Mouse (Mus musculus) heart, postnatal 0 days (tissue): ENCODE measurements around the gene Ano6. TPM values are rescaled to one million over a fixed set of nuclear protein-coding genes. Genes with fewer than 3 reads are reported as not detected.

ENCODE experiments used
- ATAC-seq: fragments of 200-750 bp; cut with Nextera tagmentation; 2 replicates; pipeline ENCODE4 v1.8.0; 2017; ENCODE audit warnings: low read depth, moderate number of reproducible peaks, moderate library complexity; ENCODE audit not compliant: insufficient read depth
- DNase-seq: peaks from one replicate; pipeline ENCODE4 v3.0.0-alpha.2; 2016; ENCODE audit warnings: low spot score
- H3K27ac ChIP-seq: fragments of 300-500 bp; sonication (generic); 2 replicates; pipeline ENCODE4 v1.5.1; 2014; ENCODE audit warnings: low read depth, mild to moderate bottlenecking
- H3K27me3 ChIP-seq: fragments of 300-500 bp; sonication (generic); 2 replicates; pipeline ENCODE4 v1.6.1; 2014; ENCODE audit warnings: low read length, mixed read lengths; ENCODE audit not compliant: control insufficient read depth, insufficient read depth
- H3K36me3 ChIP-seq: fragments of 300-500 bp; sonication (generic); replicated peaks from 2 replicates; pipeline ENCODE4 v1.6.1; 2014; ENCODE audit warnings: low read length, mixed read lengths; ENCODE audit not compliant: control insufficient read depth, insufficient read depth
- H3K4me1 ChIP-seq: fragments of 300-500 bp; sonication (generic); 2 replicates; pipeline ENCODE4 v1.6.1; 2014; ENCODE audit warnings: antibody characterized with exemption; ENCODE audit not compliant: control insufficient read depth, insufficient read depth
- H3K4me2 ChIP-seq: fragments of 300-500 bp; sonication (generic); 2 replicates; pipeline ENCODE4 v1.6.1; 2014; ENCODE audit warnings: low read depth, mild to moderate bottlenecking, low read length, moderate library complexity
- H3K4me3 ChIP-seq: fragments of 300-500 bp; sonication (generic); 2 replicates; pipeline ENCODE4 v1.5.1; 2014; ENCODE audit warnings: low read depth, low read length
- H3K9ac ChIP-seq: fragments of 300-500 bp; sonication (generic); replicated peaks from 2 replicates; pipeline ENCODE4 v1.6.1; 2014; ENCODE audit warnings: low read depth, low read length, mixed read lengths
- H3K9me3 ChIP-seq: fragments of 300-500 bp; sonication (generic); replicated peaks from 2 replicates; pipeline ENCODE4 v1.6.1; 2016; ENCODE audit warnings: low read length; ENCODE audit not compliant: control insufficient read depth
- CTCF ChIP-seq: IDR thresholded peaks from 2 replicates; pipeline ENCODE4 v1.5.1; 2016; ENCODE audit warnings: antibody characterized with exemption, control low read depth, low read depth
- EP300 ChIP-seq: IDR thresholded peaks from 2 replicates; pipeline ENCODE4 v1.6.1; 2016; ENCODE audit warnings: antibody characterized with exemption, low read depth
- WGBS: fragments of 180-500 bp; shearing (Covaris S2); extraction: QIAGEN DNeasy Blood & Tissue Kit; methylation state at CpG from one replicate; pipeline ENCODE4 v1.1.7; 2014; 5-methylcytosine and 5-hydroxymethylcytosine counted together
- polyA plus RNA-seq: library from polyadenylated mRNA; unstranded; fragments of >200 nt; fragmentation: Nextera tagmentation; extraction: Ambion mirVana; gene quantifications from 2 replicates; pipeline ENCODE4 v1.2.1, GENCODE M21; 2015
- total RNA-seq: library from RNA; depleted of rRNA; stranded (reverse); fragments of >200 nt; gene quantifications from 2 replicates; pipeline ENCODE4 v1.2.3, GENCODE M21; 2014; ENCODE audit warnings: low replicate concordance

Ano6 gene
- total and polyA plus RNA-seq, 2 experiments from 2014 or later: 14.2 to 26.5 TPM

- Histone ChIP-seq H3K9me3 (no peaks in the 10 kb centered on the region), H3K4me1 (peaks cover 43% of the 10 kb centered on the region), H3K27ac (no peak overlapping the region), H3K9ac (no peak overlapping the region), H3K4me3 (no peak overlapping the region), H3K4me2 (no peak overlapping the region), H3K36me3 (no peaks in the 10 kb centered on the region), H3K27me3 (no peaks in the 10 kb centered on the region)
- ATAC-seq: no peak
- DNase-seq: no peak
- TF ChIP-seq EP300 (no peak), CTCF (no peak)
- 90% methylated on average over 5 of the region's 5 CpGs for WGBS
These were observed 9.0 kb downstream of the Ano6 start for GRCm38 (mm10) chr15:95799632-95800031.

DNA sequence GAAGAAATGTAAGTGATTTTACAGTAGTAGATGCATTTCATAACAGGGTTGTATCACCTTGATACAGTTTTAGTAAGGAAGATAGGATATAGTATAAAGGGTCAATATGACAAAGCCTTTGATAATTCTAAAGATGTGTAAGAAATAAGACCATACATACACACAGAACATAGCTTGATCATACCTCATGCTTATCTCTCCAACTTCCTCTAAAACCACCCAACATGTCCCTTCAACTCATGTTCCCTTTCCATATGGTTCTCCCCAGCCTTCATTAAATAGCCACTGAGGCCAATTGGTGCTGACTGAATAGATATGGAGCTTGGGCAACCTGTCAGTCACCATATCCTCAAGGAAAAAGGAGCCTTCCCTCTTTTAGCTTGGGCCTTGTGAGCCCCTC lies 9.4 kb downstream of the Ano6 start:
- H3K4me2 ChIP-seq: no peak overlapping the region
- H3K36me3 ChIP-seq: no peaks in the 10 kb centered on the region
- DNase-seq: no peak
- H3K27ac ChIP-seq: no peak overlapping the region
- no peak overlapping the region for H3K9ac ChIP-seq
- H3K4me3 ChIP-seq: no peak overlapping the region
- no peak for ATAC-seq
- peaks cover 44% of the 10 kb centered on the region for H3K4me1 ChIP-seq
- TF ChIP-seq EP300: no peak
- no peaks in the 10 kb centered on the region for H3K9me3 ChIP-seq
- no peaks in the 10 kb centered on the region for H3K27me3 ChIP-seq

- no peaks in the 10 kb centered on the region for H3K9me3 ChIP-seq
- H3K4me3 ChIP-seq: no peak overlapping the region
- DNase-seq (no peak), ATAC-seq (no peak)
- no peaks in the 10 kb centered on the region for H3K36me3 ChIP-seq
- H3K4me1 ChIP-seq: peaks cover 45% of the 10 kb centered on the region
- 82% methylated on average over 21 of the region's 21 CpGs for WGBS
- H3K4me2 ChIP-seq: no peak overlapping the region
- H3K27ac ChIP-seq: no peak overlapping the region
- H3K27me3 ChIP-seq: no peaks in the 10 kb centered on the region
- no peak for TF ChIP-seq EP300
- TF ChIP-seq CTCF: no peak
- H3K9ac ChIP-seq: no peak overlapping the region
These were observed 10.8 kb downstream of the Ano6 start for GRCm38 (mm10) chr15:95801261-95801979.

DNA sequence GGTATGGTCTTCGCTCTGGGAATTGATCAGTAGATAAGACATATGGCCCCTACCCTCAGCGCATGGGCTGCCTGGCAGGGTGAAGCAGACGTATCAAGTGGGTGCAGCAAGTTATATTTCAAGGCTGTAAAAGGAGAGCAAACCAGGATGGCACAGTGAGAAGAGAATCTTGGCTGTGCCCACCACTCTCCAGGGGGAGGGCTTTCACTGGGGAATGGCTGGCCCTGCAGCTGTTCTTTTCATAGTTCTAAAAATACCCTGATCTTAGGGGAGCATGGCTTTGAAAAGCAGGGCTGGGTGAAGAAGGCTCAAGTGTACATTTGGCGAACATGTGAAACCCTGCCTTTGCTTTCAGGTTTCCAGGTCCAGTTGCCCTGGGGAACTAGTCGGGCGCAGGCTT lies 11.5 kb downstream of the Ano6 start:
- TF ChIP-seq CTCF (no peak), EP300 (no peak)
- WGBS: 54% methylated on average over 6 of the region's 6 CpGs
- H3K4me2 ChIP-seq: peak overlapping the region; percentile 22; the same call in 1 of the 2 replicates
- H3K27ac ChIP-seq: peak overlapping the region; percentile 36
- DNase-seq (no peak), ATAC-seq (no peak)
- H3K4me1 ChIP-seq: peaks cover 43% of the 10 kb centered on the region
- H3K27me3 ChIP-seq: no peaks in the 10 kb centered on the region
- H3K4me3 ChIP-seq: no peak overlapping the region
- H3K9ac ChIP-seq: no peak overlapping the region; the same call in 1 of the 2 replicates
- no peaks in the 10 kb centered on the region for H3K9me3 ChIP-seq
- no peaks in the 10 kb centered on the region for H3K36me3 ChIP-seq

DNA sequence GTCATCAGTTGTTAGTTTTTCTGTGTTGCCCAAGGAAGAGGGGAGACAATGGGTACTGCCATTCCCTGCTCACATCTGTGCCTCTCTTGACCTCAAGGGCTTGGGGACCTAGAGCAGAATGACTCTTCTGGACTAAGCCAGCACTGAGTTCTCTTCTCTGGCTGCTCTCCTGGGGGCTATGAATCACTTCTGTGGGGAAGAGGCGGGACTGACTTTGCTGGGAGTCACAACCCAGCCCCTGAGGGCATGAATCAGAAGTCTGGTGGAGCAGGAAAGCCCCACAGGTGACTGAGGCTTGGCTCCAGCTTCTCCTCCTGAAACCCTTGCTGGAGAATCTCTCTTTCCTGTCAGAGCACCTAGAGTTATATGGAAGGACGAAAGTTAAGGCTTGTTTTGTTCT lies 12.1 kb downstream of the Ano6 start:
- WGBS: 67% methylated on average over 2 of the region's 2 CpGs
- H3K4me2 ChIP-seq: no peak overlapping the region
- H3K36me3 ChIP-seq: no peaks in the 10 kb centered on the region
- no peak overlapping the region for H3K4me3 ChIP-seq
- no peaks in the 10 kb centered on the region for H3K27me3 ChIP-seq
- no peak overlapping the region for H3K9ac ChIP-seq
- TF ChIP-seq EP300: no peak
- no peak for TF ChIP-seq CTCF
- peak overlapping the region; percentile 36 for H3K27ac ChIP-seq
- ATAC-seq (no peak), DNase-seq (no peak)
- peaks cover 37% of the 10 kb centered on the region for H3K4me1 ChIP-seq
- H3K9me3 ChIP-seq: no peaks in the 10 kb centered on the region

DNA sequence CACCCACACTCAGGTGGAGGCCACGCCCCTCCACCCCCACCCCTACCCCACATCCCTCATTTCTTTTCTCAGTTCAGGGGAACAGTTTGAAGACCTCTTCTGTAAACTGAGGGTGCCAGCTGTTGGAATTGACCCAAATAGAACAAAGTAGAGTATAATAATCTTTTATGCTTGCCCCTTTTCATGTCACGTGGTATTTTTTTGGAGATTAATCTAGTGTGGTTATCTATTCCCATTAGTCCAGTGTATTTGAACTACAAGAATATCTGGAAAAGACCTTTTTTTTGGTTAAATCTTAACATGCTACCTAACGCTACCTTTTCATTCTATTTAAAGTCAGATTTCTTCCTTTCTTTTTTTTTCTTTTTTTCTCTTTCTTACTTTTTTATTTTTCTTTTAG lies 12.8 kb downstream of the Ano6 start:
- no peak overlapping the region for H3K4me3 ChIP-seq
- 82% methylated on average over 3 of the region's 3 CpGs for WGBS
- H3K27ac ChIP-seq: peak overlapping the region; percentile 63; the same call in 1 of the 2 replicates
- no peak for DNase-seq
- no peaks in the 10 kb centered on the region for H3K9me3 ChIP-seq
- no peak for TF ChIP-seq CTCF
- TF ChIP-seq EP300: no peak
- peaks cover 40% of the 10 kb centered on the region for H3K4me1 ChIP-seq
- H3K27me3 ChIP-seq: no peaks in the 10 kb centered on the region
- no peak for ATAC-seq
- no peak overlapping the region for H3K9ac ChIP-seq
- H3K36me3 ChIP-seq: no peaks in the 10 kb centered on the region
- H3K4me2 ChIP-seq: no peak overlapping the region
